Mouse (Mus musculus): ENCODE measurements around the gene Ccr1. TPM values are rescaled to one million over a fixed set of nuclear protein-coding genes. Genes with fewer than 3 reads are reported as not detected.

Gene Ccr1
- total and polyA plus RNA-seq, 3 experiments, result 1.6 to 4.9 (median 1.6) TPM

GRCm38 (mm10) chr9:123942025-123942424, 26.5 kb downstream of the Ccr1 start:
- H3K27ac ChIP-seq (ENCODE audit: insufficient read depth, low read depth), result peak overlapping the region; percentile 21
- in situ Hi-C loops (cut with MboI; ENCODE audit: low pct_ligation_motif_present, low pct_unique_long_range_greater_than_20kb, low sequenced_read_pairs) (no loop called here), dilution Hi-C loops (cut with MboI; ENCODE audit: extremely low pct_ligation_motif_present, extremely low pct_unique_long_range_greater_than_20kb, low sequenced_read_pairs) (no loop called here)
- H3K79me2 ChIP-seq (replicated peaks; ENCODE audit: control insufficient read depth, extremely low read depth, insufficient read depth, poor library complexity, severe bottlenecking), result no peaks in the 10 kb centered on the region
- no peaks in the 10 kb centered on the region for H3K27me3 ChIP-seq (replicated peaks)
- DNase-seq (ENCODE audit: extremely low read depth), result no peak
- peaks cover 23 to 50% of the 10 kb centered on the region in 2 experiments for H3K4me1 ChIP-seq (ENCODE audit: control insufficient read depth in 1 of 2, insufficient read depth in 2 of 2)
- TF ChIP-seq TCF12 (IDR thresholded peaks at IDR 0.05; ENCODE audit: low read depth, low read length) (no peak), ZKSCAN1 (IDR thresholded peaks at IDR 0.05; ENCODE audit: borderline replicate concordance, low read depth, low read length) (no peak), POLR2A (IDR thresholded peaks at IDR 0.05; ENCODE audit: low read depth, low read length) (no peak), IRF4 (IDR thresholded peaks at IDR 0.05; ENCODE audit: low read depth, low read length) (peak; percentile 17; the same call in 1 of the 2 replicates), PAX5 (IDR thresholded peaks at IDR 0.05; ENCODE audit: low read length) (no peak), UBTF (IDR thresholded peaks at IDR 0.05; ENCODE audit: low read depth, low read length) (no peak), ZNF384 (IDR thresholded peaks at IDR 0.05; ENCODE audit: low read depth, low read length) (peak; percentile 80), MEF2A (IDR thresholded peaks at IDR 0.05; ENCODE audit: borderline replicate concordance, low read depth, low read length) (no peak)
- H3K9ac ChIP-seq (ENCODE audit: insufficient read depth, low read depth), result no peak overlapping the region
- no peaks in the 10 kb centered on the region for H3K9me3 ChIP-seq (replicated peaks; ENCODE audit: low read length)
- H3K36me3 ChIP-seq (replicated peaks in 1 of 2; ENCODE audit: control insufficient read depth in 1 of 2, insufficient read depth in 1 of 2, low read length in 1 of 2), result no peaks in the 10 kb centered on the region
- H3K4me3 ChIP-seq (replicated peaks in 1 of 3; ENCODE audit: low read depth in 2 of 3, low read length in 2 of 3, poor library complexity in 1 of 3), result no peak overlapping the region
- H3K4me2 ChIP-seq (ENCODE audit: insufficient read depth, low read depth, poor library complexity, severe bottlenecking), result no peak overlapping the region

- H3K4me1 ChIP-seq (ENCODE audit: control insufficient read depth in 1 of 2, insufficient read depth in 2 of 2), result peaks cover 24 to 57% of the 10 kb centered on the region in 2 experiments
- no peak overlapping the region for H3K4me3 ChIP-seq (replicated peaks in 1 of 3; ENCODE audit: low read depth in 2 of 3, low read length in 2 of 3, poor library complexity in 1 of 3)
- DNase-seq (ENCODE audit: extremely low read depth), result peak; percentile 80
- dilution Hi-C loops (cut with MboI; ENCODE audit: extremely low pct_ligation_motif_present, extremely low pct_unique_long_range_greater_than_20kb, low sequenced_read_pairs), result no loop called here
- H3K79me2 ChIP-seq (replicated peaks; ENCODE audit: control insufficient read depth, extremely low read depth, insufficient read depth, poor library complexity, severe bottlenecking), result no peaks in the 10 kb centered on the region
- in situ Hi-C loops (cut with MboI; ENCODE audit: low pct_ligation_motif_present, low pct_unique_long_range_greater_than_20kb, low sequenced_read_pairs), result no loop called here
- H3K27ac ChIP-seq (ENCODE audit: insufficient read depth, low read depth), result peak overlapping the region; percentile 48
- H3K36me3 ChIP-seq (replicated peaks in 1 of 2; ENCODE audit: control insufficient read depth in 1 of 2, insufficient read depth in 1 of 2, low read length in 1 of 2), result no peaks in the 10 kb centered on the region
- H3K9me3 ChIP-seq (replicated peaks; ENCODE audit: low read length), result no peaks in the 10 kb centered on the region
- no peaks in the 10 kb centered on the region for H3K27me3 ChIP-seq (replicated peaks)
- 0 out of 2 replicates have a peak overlapping the region, but pooled peaks have one; percentile 40 for H3K9ac ChIP-seq (ENCODE audit: insufficient read depth, low read depth)
- peak overlapping the region; percentile 32; the same call in 1 of the 2 replicates for H3K4me2 ChIP-seq (ENCODE audit: insufficient read depth, low read depth, poor library complexity, severe bottlenecking)
- TF ChIP-seq BHLHE40 (IDR thresholded peaks at IDR 0.05; ENCODE audit: low read depth, low read length), result peak; percentile 42; the same call in 1 of the 2 replicates
- no peak for TF ChIP-seq POLR2AphosphoS2 (IDR thresholded peaks at IDR 0.05; ENCODE audit: low read depth, low read length)
- peak; percentile 79 for TF ChIP-seq IRF4 (IDR thresholded peaks at IDR 0.05; ENCODE audit: low read depth, low read length)
- TF ChIP-seq EP300 (IDR thresholded peaks at IDR 0.05; ENCODE audit: low read length), result peak; percentile 92
- TF ChIP-seq POLR2A (IDR thresholded peaks at IDR 0.05; ENCODE audit: low read depth, low read length), result no peak
- TF ChIP-seq CHD2 (IDR thresholded peaks at IDR 0.05; ENCODE audit: low read length), result peak; percentile 47; the same call in 1 of the 2 replicates
- TF ChIP-seq CHD1 (IDR thresholded peaks at IDR 0.05; ENCODE audit: low read depth, low read length), result no peak
- TF ChIP-seq TCF12 (IDR thresholded peaks at IDR 0.05; ENCODE audit: low read depth, low read length), result 0 out of 2 replicates have a peak, but pooled peaks have one; percentile 62
- 0 out of 2 replicates have a peak, but pooled peaks have one; percentile 39 for TF ChIP-seq TBP (conservative IDR thresholded peaks at IDR 0.05; ENCODE audit: low read depth, low read length)
- TF ChIP-seq PAX5 (IDR thresholded peaks at IDR 0.05; ENCODE audit: low read length), result no peak
- TF ChIP-seq MAFK (IDR thresholded peaks at IDR 0.05; ENCODE audit: insufficient replicate concordance, low read length), result 0 out of 2 replicates have a peak, but pooled peaks have one; percentile 18
- TF ChIP-seq E2F4 (IDR thresholded peaks at IDR 0.05; ENCODE audit: insufficient replicate concordance, low read depth, low read length), result no peak
- TF ChIP-seq MEF2A (IDR thresholded peaks at IDR 0.05; ENCODE audit: borderline replicate concordance, low read depth, low read length), result peak; percentile 89; the same call in 1 of the 2 replicates
- peak; percentile 88 for TF ChIP-seq ETS1 (conservative IDR thresholded peaks at IDR 0.05; ENCODE audit: low read depth, low read length)
- TF ChIP-seq JUND (conservative IDR thresholded peaks at IDR 0.05; ENCODE audit: low read depth, low read length), result peak; percentile 59
- peak; percentile 73 for TF ChIP-seq RCOR1 (conservative IDR thresholded peaks at IDR 0.05; ENCODE audit: low read depth, low read length)
- 0 out of 2 replicates have a peak, but pooled peaks have one; percentile 26 for TF ChIP-seq JUN (IDR thresholded peaks at IDR 0.05; ENCODE audit: insufficient read depth, low read depth, low read length)
Observed at GRCm38 (mm10) chr9:123941316-123941715, 27.2 kb downstream of the Ccr1 start.
